Mouse (Mus musculus): ENCODE measurements at regions not wholly inside any gene's neighbourhood (a gene's known extent, or its start where the extent isn't known, plus 50 kb on each side); places are given as distances from the start of the nearest gene placed in this dataset.

GRCm38 (mm10) chr2:75761626-75762025 is 57.2 kb upstream of the Nfe2l2 start:
- TF ChIP-seq CTCF (IDR thresholded peaks at IDR 0.05; ENCODE audit: extremely low read depth, insufficient read length, insufficient replicate concordance, low read depth, low read length) (no peak), POLR2A (IDR thresholded peaks at IDR 0.05; ENCODE audit: low read depth, low read length) (no peak)

GRCm38 (mm10) chr2:75759196-75759885 is 54.9 kb upstream of the Nfe2l2 start:
- no peaks in the 10 kb centered on the region for H3K27me3 ChIP-seq (ENCODE audit: control insufficient read depth, insufficient read depth, low read length)
- H3K4me1 ChIP-seq (ENCODE audit: control insufficient read depth, insufficient read depth, insufficient read length, low read length), result peaks cover 33% of the 10 kb centered on the region
- no peaks in the 10 kb centered on the region for H3K36me3 ChIP-seq (ENCODE audit: control insufficient read depth, insufficient read depth, low read length)
- H3K27ac ChIP-seq (ENCODE audit: insufficient read depth, low read depth, low read length), result no peak overlapping the region
- 93% methylated on average over 11 of the region's 11 CpGs for WGBS
- TF ChIP-seq POLR2A (IDR thresholded peaks at IDR 0.05; ENCODE audit: low read depth, low read length) (no peak), CTCF (IDR thresholded peaks at IDR 0.05; ENCODE audit: extremely low read depth, insufficient read length, insufficient replicate concordance, low read depth, low read length) (no peak)
- no peak overlapping the region for H3K4me3 ChIP-seq (ENCODE audit: low read depth, low read length)

More at GRCm38 (mm10) chr2:75761626-75762025, 57.2 kb upstream of the Nfe2l2 start:
- H3K4me1 ChIP-seq (ENCODE audit: control insufficient read depth, insufficient read depth, insufficient read length, low read length), result peaks cover 33% of the 10 kb centered on the region
- H3K4me3 ChIP-seq (ENCODE audit: low read depth, low read length), result no peak overlapping the region
- no peaks in the 10 kb centered on the region for H3K27me3 ChIP-seq (ENCODE audit: control insufficient read depth, insufficient read depth, low read length)
- H3K36me3 ChIP-seq (ENCODE audit: control insufficient read depth, insufficient read depth, low read length), result no peaks in the 10 kb centered on the region
- WGBS, result 88% methylated on average over 9 of the region's 9 CpGs
- H3K27ac ChIP-seq (ENCODE audit: insufficient read depth, low read depth, low read length), result no peak overlapping the region

- H3K27ac ChIP-seq (ENCODE audit: insufficient read depth, low read depth, low read length), result no peak overlapping the region
- H3K36me3 ChIP-seq (ENCODE audit: control insufficient read depth, insufficient read depth, low read length), result no peaks in the 10 kb centered on the region
- TF ChIP-seq POLR2A (IDR thresholded peaks at IDR 0.05; ENCODE audit: low read depth, low read length), result no peak
- TF ChIP-seq CTCF (IDR thresholded peaks at IDR 0.05; ENCODE audit: extremely low read depth, insufficient read length, insufficient replicate concordance, low read depth, low read length), result no peak
- H3K27me3 ChIP-seq (ENCODE audit: control insufficient read depth, insufficient read depth, low read length), result no peaks in the 10 kb centered on the region
- 77% methylated on average over 6 of the region's 6 CpGs for WGBS
- H3K4me3 ChIP-seq (ENCODE audit: low read depth, low read length), result no peak overlapping the region
- H3K4me1 ChIP-seq (ENCODE audit: control insufficient read depth, insufficient read depth, insufficient read length, low read length), result peaks cover 26% of the 10 kb centered on the region; the same call in 1 of the 2 replicates
These were observed 53.8 kb upstream of the Nfe2l2 start for GRCm38 (mm10) chr2:75758277-75758676.

GRCm38 (mm10) chr2:75756704-75757638 is 52.5 kb upstream of the Nfe2l2 start:
- no peak overlapping the region for H3K4me3 ChIP-seq (ENCODE audit: low read depth, low read length)
- 37% methylated on average over 16 of the region's 16 CpGs for WGBS
- no peaks in the 10 kb centered on the region for H3K27me3 ChIP-seq (ENCODE audit: control insufficient read depth, insufficient read depth, low read length)
- peak overlapping the region; percentile 86 for H3K27ac ChIP-seq (ENCODE audit: insufficient read depth, low read depth, low read length)
- TF ChIP-seq POLR2A (IDR thresholded peaks at IDR 0.05; ENCODE audit: low read depth, low read length) (no peak), CTCF (IDR thresholded peaks at IDR 0.05; ENCODE audit: extremely low read depth, insufficient read length, insufficient replicate concordance, low read depth, low read length) (no peak)
- peaks cover 22% of the 10 kb centered on the region; the same call in 1 of the 2 replicates for H3K4me1 ChIP-seq (ENCODE audit: control insufficient read depth, insufficient read depth, insufficient read length, low read length)
- no peaks in the 10 kb centered on the region for H3K36me3 ChIP-seq (ENCODE audit: control insufficient read depth, insufficient read depth, low read length)

GRCm38 (mm10) chr2:75754606-75755005 is 50.2 kb upstream of the Nfe2l2 start:
- H3K27me3 ChIP-seq (ENCODE audit: control insufficient read depth, insufficient read depth, low read length), result no peaks in the 10 kb centered on the region
- peak overlapping the region; percentile 46; the same call in 1 of the 2 replicates for H3K27ac ChIP-seq (ENCODE audit: insufficient read depth, low read depth, low read length)
- no peaks in the 10 kb centered on the region for H3K36me3 ChIP-seq (ENCODE audit: control insufficient read depth, insufficient read depth, low read length)
- no peak for TF ChIP-seq POLR2A (IDR thresholded peaks at IDR 0.05; ENCODE audit: low read depth, low read length)
- no peak for TF ChIP-seq CTCF (IDR thresholded peaks at IDR 0.05; ENCODE audit: extremely low read depth, insufficient read length, insufficient replicate concordance, low read depth, low read length)
- peaks cover 22% of the 10 kb centered on the region; the same call in 1 of the 2 replicates for H3K4me1 ChIP-seq (ENCODE audit: control insufficient read depth, insufficient read depth, insufficient read length, low read length)
- 50% methylated on average over 7 of the region's 7 CpGs for WGBS
- no peak overlapping the region for H3K4me3 ChIP-seq (ENCODE audit: low read depth, low read length)

Data from small intestine, adult 2 months (tissue).